In genomic region chr5:119563510-119564351, GRCm38 (mm10) we compare ENCODE assay signal across 9 mouse cellular contexts.
DNase-seq lines count a peak whose midpoint lies in the region; ATAC-seq and TF ChIP-seq lines count a peak whose summit lies in the region.
"Had no signal": no experiment of that assay in that cellular context is flagged by ENCODE, and none has a peak within 500 bp of the region (broad histone marks: within the 10 kb centered on the region; RNA-seq: fewer than 3 reads in every experiment).

No protein-coding gene starts in this region.

- H3K36me3 ChIP-seq in heart, embryonic 14.5 days (ENCODE audit: control insufficient read depth, insufficient read depth, low read length): no peaks in the 10 kb centered on the region
- H3K36me3 ChIP-seq in ES-E14 (ENCODE audit: control insufficient read depth, insufficient read depth, low read length, poor library complexity, severe bottlenecking): no peaks in the 10 kb centered on the region
- no peaks in the 10 kb centered on the region for H3K36me3 ChIP-seq in forebrain, embryonic 12.5 days (replicated peaks)
- no peaks in the 10 kb centered on the region for H3K36me3 ChIP-seq in limb, embryonic 13.5 days
- H3K36me3 ChIP-seq: G1E had no signal

- no peaks in the 10 kb centered on the region for H3K9me3 ChIP-seq in heart, embryonic 14.5 days (ENCODE audit: control insufficient read depth, low read length)
- H3K9me3 ChIP-seq in ES-E14 (ENCODE audit: control insufficient read depth, insufficient read depth, low read depth, low read length): no peaks in the 10 kb centered on the region
- no peaks in the 10 kb centered on the region for H3K9me3 ChIP-seq in forebrain, embryonic 12.5 days
- no peaks in the 10 kb centered on the region for H3K9me3 ChIP-seq in limb, embryonic 13.5 days

- DNase-seq in heart, adult 8-10 months (ENCODE audit: low spot score): no peak
- DNase-seq in ES-E14 (ENCODE audit: low read depth, low spot score): no peak
- DNase-seq in testis, postnatal 14 days (ENCODE audit: low spot score): peak; percentile 15
- DNase-seq in ovary, postnatal 14 days (ENCODE audit: low spot score): no peak
- DNase-seq in adrenal gland, postnatal 14 days: no peak

- H3K27me3 ChIP-seq in heart, embryonic 14.5 days (ENCODE audit: control insufficient read depth, insufficient read depth, low read length): peaks cover 16% of the 10 kb centered on the region; the same call in 1 of the 2 replicates
- H3K27me3 ChIP-seq in forebrain, embryonic 12.5 days: peaks cover 14% of the 10 kb centered on the region
- H3K27me3 ChIP-seq in limb, embryonic 13.5 days: peaks cover 55% of the 10 kb centered on the region

- H3K9ac ChIP-seq in heart, embryonic 14.5 days (ENCODE audit: low read length): no peak overlapping the region
- H3K9ac ChIP-seq in ES-E14 (ENCODE audit: insufficient read depth, low read depth, low read length, poor library complexity, severe bottlenecking): peak overlapping the region; percentile 10; the same call in 1 of the 2 replicates
- H3K9ac ChIP-seq in forebrain, embryonic 12.5 days: no peak overlapping the region
- H3K9ac ChIP-seq in limb, embryonic 13.5 days: 0 out of 2 replicates have a peak overlapping the region, but pooled peaks have one; percentile 21

- no peak overlapping the region for H3K4me3 ChIP-seq in heart, embryonic 14.5 days (ENCODE audit: control insufficient read depth in 1 of 2, insufficient read depth in 1 of 2, low read depth in 1 of 2, low read length in 2 of 2)
- H3K4me3 ChIP-seq in ES-E14 (ENCODE audit: insufficient read depth in 1 of 2, low read depth in 1 of 2, low read length in 2 of 2, poor library complexity in 1 of 2, severe bottlenecking in 1 of 2): peak overlapping the region in 1 of 2 experiments; percentile 13; a peak in 2 of 4 replicates
- no peak overlapping the region for H3K4me3 ChIP-seq in forebrain, embryonic 12.5 days (replicated peaks)
- peak overlapping the region; percentile 1; the same call in 1 of the 2 replicates for H3K4me3 ChIP-seq in limb, embryonic 13.5 days

- H3K27ac ChIP-seq in heart, embryonic 14.5 days (replicated peaks in 1 of 2; ENCODE audit: control insufficient read depth in 1 of 2, insufficient read depth in 1 of 2, low read depth in 2 of 2, low read length in 2 of 2): no peak overlapping the region
- no peak overlapping the region for H3K27ac ChIP-seq in ES-E14 (ENCODE audit: insufficient read depth, low read depth, low read length, poor library complexity, severe bottlenecking)
- no peak overlapping the region for H3K27ac ChIP-seq in forebrain, embryonic 12.5 days
- no peak overlapping the region for H3K27ac ChIP-seq in limb, embryonic 13.5 days

- 24% methylated on average over 33 of the region's 33 CpGs for WGBS in heart, embryonic 14.5 days
- WGBS in forebrain, embryonic 12.5 days: 25% methylated on average over 33 of the region's 33 CpGs
- 8% methylated on average over 33 of the region's 33 CpGs for WGBS in limb, embryonic 13.5 days

- H3K4me2 ChIP-seq in heart, embryonic 14.5 days (ENCODE audit: low read length): peak overlapping the region; percentile 35
- peak overlapping the region; percentile 25 for H3K4me2 ChIP-seq in forebrain, embryonic 12.5 days
- peak overlapping the region; percentile 49 for H3K4me2 ChIP-seq in limb, embryonic 13.5 days (replicated peaks)

- peaks cover 9 to 12% of the 10 kb centered on the region in 2 experiments for H3K4me1 ChIP-seq in heart, embryonic 14.5 days (ENCODE audit: control insufficient read depth in 2 of 2, insufficient read depth in 2 of 2, low read length in 2 of 2)
- peaks cover 0 to 7% of the 10 kb centered on the region in 2 experiments; a peak in 1 of 4 replicates for H3K4me1 ChIP-seq in ES-E14 (ENCODE audit: control insufficient read depth in 2 of 2, insufficient read depth in 2 of 2, low read length in 2 of 2, poor library complexity in 1 of 2)
- H3K4me1 ChIP-seq in forebrain, embryonic 12.5 days: peaks cover 11% of the 10 kb centered on the region
- peaks cover 11% of the 10 kb centered on the region for H3K4me1 ChIP-seq in limb, embryonic 13.5 days

- peak; percentile 35; the same call in 1 of the 2 replicates for ATAC-seq in heart, embryonic 14.5 days (ENCODE audit: insufficient number of reproducible peaks, insufficient read depth, low FRiP score, low read depth)
- no peak for ATAC-seq in forebrain, embryonic 12.5 days (ENCODE audit: low FRiP score)
- peak; percentile 57 for ATAC-seq in limb, embryonic 13.5 days (ENCODE audit: low FRiP score, low read depth)

- in situ Hi-C loops in ES-E14 (cut with MboI; ENCODE audit: low sequenced_read_pairs in 2 of 2, unreplicated experiment in 2 of 2): no loop called here

TF ChIP-seq in ES-E14, 5 proteins besides CTCF, POLR2A, EP300 and RAD21:
- TF ChIP-seq HCFC1 (IDR thresholded peaks at IDR 0.05; ENCODE audit: borderline replicate concordance, insufficient read depth, low read length): no peak
- no peak for TF ChIP-seq CHD2 (IDR thresholded peaks at IDR 0.05; ENCODE audit: low read depth, low read length)
- TF ChIP-seq ZC3H11A (IDR thresholded peaks at IDR 0.05; ENCODE audit: borderline replicate concordance, low read depth, low read length): no peak
- no peak for TF ChIP-seq ZNF384 (IDR thresholded peaks at IDR 0.05; ENCODE audit: low read depth, low read length)
- TF ChIP-seq MAFK (IDR thresholded peaks at IDR 0.05; ENCODE audit: insufficient read depth, low read depth, low read length): no peak

Comparison
In these comparisons a context has a peak if more than half of its experiments do, and no peak if none do; other contexts are left out.
1. H3K9ac ChIP-seq: peak in ES-E14 (single experiment) and limb, embryonic 13.5 days (single experiment); none in heart, embryonic 14.5 days (single experiment) and forebrain, embryonic 12.5 days (single experiment).
2. Peak in every context shown above with its lines, with median percentiles within 50 percentile points of each other: H3K4me2 ChIP-seq.